Mouse (Mus musculus): Measurements from ENCODE around the gene Dus4l. TPM values are rescaled to one million over a fixed set of nuclear protein-coding genes. Genes with fewer than 3 reads are reported as not detected.

Gene Dus4l
- polyA plus RNA-seq, 1 experiment from 2014 or later, result 8.6 TPM

DNA sequence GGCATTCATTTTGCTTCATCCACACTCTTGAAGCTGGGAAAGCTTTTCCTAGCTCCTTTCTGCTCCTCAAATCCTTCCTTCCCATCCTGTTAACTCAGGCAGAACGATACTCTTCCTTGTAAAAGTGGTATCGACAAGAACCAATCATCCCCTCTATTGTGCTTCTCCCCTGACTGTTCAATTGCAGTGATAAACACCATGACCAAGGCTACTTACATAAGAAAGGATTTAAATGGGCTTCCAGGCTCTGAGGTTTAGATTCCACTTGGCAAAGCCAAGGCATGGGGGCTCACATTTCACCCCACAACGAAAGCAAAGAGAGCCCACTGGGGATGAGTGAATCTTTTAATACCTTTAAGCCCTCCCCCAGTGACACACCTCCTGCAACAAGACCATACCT, 46.5 kb downstream of the Dus4l start:
- Histone ChIP-seq H3K4me1 (ENCODE audit: control insufficient read depth, insufficient read depth, low read length) (no peaks in the 10 kb centered on the region), H3K27me3 (replicated peaks; ENCODE audit: control insufficient read depth, insufficient read depth, low read length) (no peaks in the 10 kb centered on the region), H3K27ac (ENCODE audit: low read length) (no peak overlapping the region), H3K36me3 (ENCODE audit: control insufficient read depth, insufficient read depth, low read length) (no peaks in the 10 kb centered on the region), H3K9me3 (ENCODE audit: control insufficient read depth, low read length) (no peaks in the 10 kb centered on the region), H3K4me3 (ENCODE audit: low read length) (no peak overlapping the region), H3K9ac (ENCODE audit: low read depth, low read length) (no peak overlapping the region), H3K4me2 (ENCODE audit: low read depth, low read length) (no peak overlapping the region)
- no peak for ATAC-seq
- 52% methylated on average over 3 of the region's 3 CpGs for WGBS

DNA sequence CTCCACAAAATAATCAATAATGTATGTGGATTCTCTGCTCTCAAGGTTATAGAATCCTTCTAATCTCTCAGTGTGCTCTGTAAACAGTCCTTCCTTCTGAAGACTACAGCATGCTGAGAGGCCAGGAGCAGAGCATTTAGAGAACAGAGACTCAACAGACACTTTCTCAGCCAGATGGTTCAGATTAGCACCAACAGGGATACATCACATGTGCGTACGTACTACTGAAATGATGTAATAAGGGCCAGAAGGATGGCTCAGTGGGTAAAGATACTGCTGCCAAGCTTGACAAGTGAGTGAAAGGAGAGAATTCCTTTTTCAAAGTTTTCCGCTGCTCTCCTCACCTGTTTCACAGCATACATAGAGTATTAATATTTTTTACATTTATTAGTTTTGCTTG, 49.7 kb downstream of the Dus4l start:
- Histone ChIP-seq H3K9ac (ENCODE audit: low read depth, low read length) (no peak overlapping the region), H3K27me3 (replicated peaks; ENCODE audit: control insufficient read depth, insufficient read depth, low read length) (no peaks in the 10 kb centered on the region), H3K4me3 (ENCODE audit: low read length) (no peak overlapping the region), H3K4me2 (ENCODE audit: low read depth, low read length) (no peak overlapping the region), H3K36me3 (ENCODE audit: control insufficient read depth, insufficient read depth, low read length) (no peaks in the 10 kb centered on the region), H3K4me1 (ENCODE audit: control insufficient read depth, insufficient read depth, low read length) (no peaks in the 10 kb centered on the region), H3K27ac (ENCODE audit: low read length) (no peak overlapping the region), H3K9me3 (ENCODE audit: control insufficient read depth, low read length) (no peaks in the 10 kb centered on the region)
- 74% methylated on average over 3 of the region's 3 CpGs for WGBS
- ATAC-seq, result no peak

GRCm38 (mm10) chr12:31603586-31603985, 51.0 kb downstream of the Dus4l start:
- Histone ChIP-seq H3K36me3 (ENCODE audit: control insufficient read depth, insufficient read depth, low read length) (no peaks in the 10 kb centered on the region), H3K27ac (ENCODE audit: low read length) (no peak overlapping the region), H3K9me3 (ENCODE audit: control insufficient read depth, low read length) (no peaks in the 10 kb centered on the region), H3K4me2 (ENCODE audit: low read depth, low read length) (no peak overlapping the region), H3K9ac (ENCODE audit: low read depth, low read length) (no peak overlapping the region), H3K4me1 (ENCODE audit: control insufficient read depth, insufficient read depth, low read length) (no peaks in the 10 kb centered on the region), H3K4me3 (ENCODE audit: low read length) (no peak overlapping the region), H3K27me3 (replicated peaks; ENCODE audit: control insufficient read depth, insufficient read depth, low read length) (no peaks in the 10 kb centered on the region)
- no peak for ATAC-seq
- 49% methylated on average over 6 of the region's 6 CpGs for WGBS

DNA sequence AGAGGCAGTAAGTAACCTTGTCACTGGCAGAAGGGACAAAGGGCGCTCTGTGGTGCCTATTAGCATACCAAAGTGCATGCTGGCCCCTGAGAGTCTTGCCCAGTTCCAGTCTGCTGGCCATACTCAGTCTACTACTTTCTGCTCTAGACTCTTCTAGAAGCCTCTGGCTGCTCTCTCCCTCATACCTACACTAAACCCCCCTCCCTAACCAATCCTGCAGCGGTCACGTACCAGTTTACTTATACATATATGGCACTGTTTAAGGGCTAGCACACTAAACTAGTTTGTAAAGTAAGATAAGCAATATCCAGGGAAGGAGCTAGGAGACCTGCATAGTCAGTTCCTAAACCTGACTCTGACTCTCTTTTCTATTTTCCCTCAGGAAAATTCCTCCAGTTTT, 60.3 kb downstream of the Dus4l start:
- no peaks in the 10 kb centered on the region; the same call in 1 of the 2 replicates for H3K4me1 ChIP-seq (ENCODE audit: control insufficient read depth, insufficient read depth, low read length)
- 83% methylated on average over 3 of the region's 3 CpGs for WGBS

DNA sequence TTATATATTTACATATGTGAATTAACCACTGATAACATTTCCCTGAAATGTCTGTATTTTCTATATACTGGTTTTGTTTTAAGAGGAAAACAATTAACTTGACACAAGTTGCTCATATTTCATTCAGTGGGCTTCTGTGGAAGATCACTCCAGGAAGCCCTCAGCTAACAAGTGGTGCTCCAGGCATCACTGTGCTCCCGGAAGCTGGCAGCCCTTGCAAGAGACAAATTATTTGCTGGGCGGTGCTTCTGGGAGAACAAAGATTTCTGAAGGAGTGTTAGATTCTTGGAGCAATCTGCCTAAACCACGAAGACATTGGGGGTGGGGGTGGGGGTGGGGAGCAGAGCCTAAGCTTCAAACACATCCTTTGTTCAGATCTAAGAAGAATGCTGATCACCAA, 62.6 kb downstream of the Dus4l start:
- Histone ChIP-seq H3K27ac (ENCODE audit: low read length) (no peak overlapping the region), H3K4me1 (ENCODE audit: control insufficient read depth, insufficient read depth, low read length) (no peaks in the 10 kb centered on the region; the same call in 1 of the 2 replicates), H3K4me3 (ENCODE audit: low read length) (no peak overlapping the region), H3K9ac (ENCODE audit: low read depth, low read length) (no peak overlapping the region), H3K27me3 (replicated peaks; ENCODE audit: control insufficient read depth, insufficient read depth, low read length) (no peaks in the 10 kb centered on the region), H3K9me3 (ENCODE audit: control insufficient read depth, low read length) (no peaks in the 10 kb centered on the region), H3K4me2 (ENCODE audit: low read depth, low read length) (no peak overlapping the region), H3K36me3 (ENCODE audit: control insufficient read depth, insufficient read depth, low read length) (no peaks in the 10 kb centered on the region)
- ATAC-seq, result no peak
- WGBS, result 40% methylated on average over 3 of the region's 3 CpGs

More for the DNA sequence above, 60.3 kb downstream of the Dus4l start:
- no peaks in the 10 kb centered on the region for H3K27me3 ChIP-seq (replicated peaks; ENCODE audit: control insufficient read depth, insufficient read depth, low read length)
- no peak for ATAC-seq
- no peak overlapping the region for H3K4me3 ChIP-seq (ENCODE audit: low read length)
- H3K4me2 ChIP-seq (ENCODE audit: low read depth, low read length), result no peak overlapping the region
- no peak overlapping the region for H3K27ac ChIP-seq (ENCODE audit: low read length)
- no peaks in the 10 kb centered on the region for H3K36me3 ChIP-seq (ENCODE audit: control insufficient read depth, insufficient read depth, low read length)
- no peaks in the 10 kb centered on the region for H3K9me3 ChIP-seq (ENCODE audit: control insufficient read depth, low read length)
- no peak overlapping the region for H3K9ac ChIP-seq (ENCODE audit: low read depth, low read length)

Other genes with a start within 250 kb of the Dus4l start
- gene Cbll1, start 155.2 kb downstream of the Dus4l start, polyA plus RNA-seq (2015; fragmentation: Nextera tagmentation; extraction: Ambion mirVana), result 10.9 and 12.1 TPM in 2 replicates
- gene Slc26a4, start 94.9 kb downstream of the Dus4l start, polyA plus RNA-seq (2015; fragmentation: Nextera tagmentation; extraction: Ambion mirVana), result 0.16 and 0.17 TPM in 2 replicates
- gene Bcap29, start 20.2 kb downstream of the Dus4l start, polyA plus RNA-seq (2015; fragmentation: Nextera tagmentation; extraction: Ambion mirVana), result 30.9 and 36.7 TPM in 2 replicates
- gene Cog5, start within 50 bp of the Dus4l start, polyA plus RNA-seq (2015; fragmentation: Nextera tagmentation; extraction: Ambion mirVana), result 20.6 and 22.7 TPM in 2 replicates
- 3.4 and 3.9 TPM in 2 replicates for gene Gpr22, start 59.1 kb upstream of the Dus4l start, polyA plus RNA-seq (2015; fragmentation: Nextera tagmentation; extraction: Ambion mirVana)